Mouse (Mus musculus) CH12.LX (cell line): Measurements from ENCODE around the gene Fry. TPM values are rescaled to one million over a fixed set of nuclear protein-coding genes. Genes with fewer than 3 reads are reported as not detected.

Experiments used
- DNase-seq: peaks from one replicate; pipeline ENCODE4 v3.0.0-alpha.2; 2013; ENCODE audit errors: extremely low read depth
- H3K27ac ChIP-seq: 2 replicates; pipeline ENCODE4 v1.5.1; 2012; ENCODE audit warnings: low read depth, mild to moderate bottlenecking, control low read depth, moderate library complexity; ENCODE audit not compliant: insufficient read depth
- H3K27me3 ChIP-seq: replicated peaks from 2 replicates; pipeline ENCODE3; 2012; ENCODE audit warnings: inconsistent platforms
- H3K36me3 ChIP-seq, 2 experiments: replicated peaks in 1 of 2; 2 replicates each; pipeline versions ENCODE3 to v1.6.1; 2012; ENCODE audit warnings: inconsistent platforms in 1 of 2, low read length in 1 of 2, mild to moderate bottlenecking in 1 of 2, mixed read lengths in 1 of 2, moderate library complexity in 1 of 2; ENCODE audit not compliant: control insufficient read depth in 1 of 2, insufficient read depth in 1 of 2
- H3K4me1 ChIP-seq, 2 experiments: 2 replicates each; pipeline ENCODE4 v1.6.1; 2012; ENCODE audit warnings: inconsistent platforms in 1 of 2, moderate library complexity in 1 of 2; ENCODE audit not compliant: insufficient read depth in 2 of 2, control insufficient read depth in 1 of 2
- H3K4me2 ChIP-seq: 2 replicates; pipeline ENCODE4 v1.6.1; 2012; ENCODE audit warnings: low read depth, mild to moderate bottlenecking, control low read depth; ENCODE audit not compliant: poor library complexity, insufficient read depth, severe bottlenecking
- H3K4me3 ChIP-seq, 3 experiments: fragments of 150-350 bp in 1 of 3; sonication (generic) in 1 of 3; replicated peaks in 1 of 3; 2 replicates each; pipeline versions ENCODE3 to v1.5.1; 2011 to 2012; ENCODE audit warnings: low read depth in 2 of 3, low read length in 2 of 3, mild to moderate bottlenecking in 2 of 3, moderate library complexity in 2 of 3, control low read depth in 1 of 3, improper control_type of control experiment in 1 of 3, inconsistent platforms in 1 of 3, mixed read lengths in 1 of 3; ENCODE audit not compliant: poor library complexity in 1 of 3
- H3K79me2 ChIP-seq: replicated peaks from 2 replicates; pipeline ENCODE4 v1.6.1; 2012; ENCODE audit warnings: mild to moderate bottlenecking, moderate library complexity; ENCODE audit not compliant: control insufficient read depth, poor library complexity, insufficient read depth, severe bottlenecking; ENCODE audit errors: extremely low read depth
- H3K9ac ChIP-seq: 2 replicates; pipeline ENCODE4 v1.6.1; 2012; ENCODE audit warnings: low read depth, mild to moderate bottlenecking, control low read depth, moderate library complexity; ENCODE audit not compliant: insufficient read depth
- H3K9me3 ChIP-seq: replicated peaks from 2 replicates; pipeline ENCODE3; 2012; ENCODE audit warnings: low read length, inconsistent platforms, mixed read lengths
- CHD1 ChIP-seq: IDR thresholded peaks from 2 replicates; pipeline ENCODE4 v1.6.1; 2012; ENCODE audit warnings: low read depth, low read length, improper control_type of control experiment, inconsistent platforms
- CHD2 ChIP-seq: IDR thresholded peaks from 2 replicates; pipeline ENCODE4 v1.6.1; 2011; ENCODE audit warnings: low read length, improper control_type of control experiment
- CTCF ChIP-seq, 2 experiments: IDR thresholded peaks in 1 of 2; conservative IDR thresholded peaks in 1 of 2; 2 replicates each; pipeline ENCODE4 v1.5.1; 2011 to 2012; ENCODE audit warnings: low read depth in 2 of 2, low read length in 2 of 2, improper control_type of control experiment in 1 of 2, inconsistent platforms in 1 of 2, mild to moderate bottlenecking in 1 of 2, moderate library complexity in 1 of 2
- E2F4 ChIP-seq: IDR thresholded peaks from 2 replicates; pipeline ENCODE4 v1.6.1; 2011; ENCODE audit warnings: low read depth, low read length, improper control_type of control experiment; ENCODE audit not compliant: insufficient replicate concordance
- ELF1 ChIP-seq: IDR thresholded peaks from 2 replicates; pipeline ENCODE4 v1.6.1; 2014; ENCODE audit warnings: low read depth, mild to moderate bottlenecking, inconsistent platforms, low read length, improper control_type of control experiment
- ETS1 ChIP-seq: conservative IDR thresholded peaks from 2 replicates; pipeline ENCODE4 v1.6.1; 2012; ENCODE audit warnings: low read depth, mild to moderate bottlenecking, inconsistent platforms, low read length, improper control_type of control experiment, moderate library complexity
- GABPA ChIP-seq: IDR thresholded peaks from 2 replicates; pipeline ENCODE4 v1.6.1; 2012; ENCODE audit warnings: low read depth, low read length, improper control_type of control experiment, inconsistent platforms; ENCODE audit not compliant: insufficient replicate concordance
- HCFC1 ChIP-seq: IDR thresholded peaks from 2 replicates; pipeline ENCODE4 v1.6.1; 2012; ENCODE audit warnings: low read depth, mild to moderate bottlenecking, inconsistent platforms, low read length, improper control_type of control experiment
- JUN ChIP-seq: IDR thresholded peaks from 2 replicates; pipeline ENCODE4 v1.6.1; 2011; ENCODE audit warnings: low read depth, mild to moderate bottlenecking, low read length, improper control_type of control experiment, moderate library complexity; ENCODE audit not compliant: insufficient read depth
- MAFK ChIP-seq: IDR thresholded peaks from 2 replicates; pipeline ENCODE4 v1.6.1; 2011; ENCODE audit warnings: low read length, improper control_type of control experiment; ENCODE audit not compliant: insufficient replicate concordance
- MAX ChIP-seq: IDR thresholded peaks from 2 replicates; pipeline ENCODE4 v1.6.1; 2011; ENCODE audit warnings: low read length, improper control_type of control experiment
- MAZ ChIP-seq: IDR thresholded peaks from 2 replicates; pipeline ENCODE4 v1.6.1; 2012; ENCODE audit warnings: low read depth, mild to moderate bottlenecking, inconsistent platforms, low read length, improper control_type of control experiment, moderate library complexity
- MEF2A ChIP-seq: IDR thresholded peaks from 2 replicates; pipeline ENCODE4 v1.6.1; 2014; ENCODE audit warnings: low read depth, mild to moderate bottlenecking, inconsistent platforms, low read length, improper control_type of control experiment, borderline replicate concordance
- MYC ChIP-seq: IDR thresholded peaks from 2 replicates; pipeline ENCODE4 v1.6.1; 2011; ENCODE audit warnings: low read depth, mild to moderate bottlenecking, improper control_type of control experiment, low read length
- NELFE ChIP-seq: IDR thresholded peaks from 2 replicates; pipeline ENCODE4 v1.6.1; 2011; ENCODE audit warnings: low read depth, low read length, improper control_type of control experiment
- NRF1 ChIP-seq: IDR thresholded peaks from 2 replicates; pipeline ENCODE4 v1.6.1; 2014; ENCODE audit warnings: low read depth, mild to moderate bottlenecking, inconsistent platforms, low read length, improper control_type of control experiment, moderate library complexity
- PAX5 ChIP-seq: IDR thresholded peaks from 2 replicates; pipeline ENCODE4 v1.6.1; 2012; ENCODE audit warnings: low read length, inconsistent platforms, mixed read lengths
- POLR2A ChIP-seq: IDR thresholded peaks from 2 replicates; pipeline ENCODE4 v1.6.1; 2011; ENCODE audit warnings: low read depth, mild to moderate bottlenecking, improper control_type of control experiment, low read length
- POLR2AphosphoS2 ChIP-seq: IDR thresholded peaks from 2 replicates; pipeline ENCODE4 v1.6.1; 2011; ENCODE audit warnings: low read depth, low read length, improper control_type of control experiment
- SIN3A ChIP-seq: IDR thresholded peaks from 2 replicates; pipeline ENCODE4 v1.6.1; 2012; ENCODE audit warnings: low read length, improper control_type of control experiment, inconsistent platforms
- SMC3 ChIP-seq: IDR thresholded peaks from 2 replicates; pipeline ENCODE4 v1.6.1; 2011; ENCODE audit warnings: low read depth, low read length, improper control_type of control experiment
- TBP ChIP-seq: conservative IDR thresholded peaks from 2 replicates; pipeline ENCODE4 v1.6.1; 2011; ENCODE audit warnings: low read depth, low read length, improper control_type of control experiment
- TCF12 ChIP-seq: IDR thresholded peaks from 2 replicates; pipeline ENCODE4 v1.6.1; 2014; ENCODE audit warnings: low read depth, mild to moderate bottlenecking, inconsistent platforms, low read length, improper control_type of control experiment
- USF1 ChIP-seq: IDR thresholded peaks from 2 replicates; pipeline ENCODE4 v1.6.1; 2014; ENCODE audit warnings: low read depth, mild to moderate bottlenecking, inconsistent platforms, low read length, improper control_type of control experiment
- USF2 ChIP-seq: conservative IDR thresholded peaks from 2 replicates; pipeline ENCODE4 v1.6.1; 2011; ENCODE audit warnings: low read depth, low read length, improper control_type of control experiment
- ZC3H11A ChIP-seq: IDR thresholded peaks from 2 replicates; pipeline ENCODE4 v1.6.1; 2012; ENCODE audit warnings: low read depth, mild to moderate bottlenecking, inconsistent platforms, low read length, improper control_type of control experiment
- ZMIZ1 ChIP-seq: IDR thresholded peaks from 2 replicates; pipeline ENCODE4 v1.6.1; 2012; ENCODE audit warnings: low read depth, mild to moderate bottlenecking, inconsistent platforms, low read length, improper control_type of control experiment
- ZNF384 ChIP-seq: IDR thresholded peaks from 2 replicates; pipeline ENCODE4 v1.6.1; 2012; ENCODE audit warnings: low read depth, low read length, improper control_type of control experiment, inconsistent platforms
- dilution Hi-C: fragments of 300-500 bp; cut with MboI; formaldehyde crosslinking; loops from 2 replicates; pipeline ENCODE4 v1.14.3; 2020; ENCODE audit warnings: low sequenced_read_pairs; ENCODE audit not compliant: extremely low pct_unique_long_range_greater_than_20kb, extremely low pct_ligation_motif_present
- in situ Hi-C: fragments of 300-500 bp; cut with MboI; formaldehyde crosslinking; loops from 3 replicates; pipeline ENCODE4 v1.14.3; 2019; ENCODE audit warnings: low sequenced_read_pairs, low pct_ligation_motif_present, low pct_unique_long_range_greater_than_20kb, mixed read lengths
- polyA plus RNA-seq: library from polyadenylated mRNA; unstranded; fragments of >175 nt; gene quantifications from 2 replicates; pipeline ENCODE4 v1.2.1, GENCODE M21; 2012; ENCODE audit warnings: low read depth; ENCODE audit not compliant: insufficient read length
- total RNA-seq, 2 experiments: library from RNA; depleted of rRNA; stranded (reverse); fragments of 300-350 nt in 1 of 2; fragments of >200 nt in 1 of 2; gene quantifications; 2 replicates each; pipeline ENCODE4 v1.2.3; 2012 to 2014

Fry gene
- total and polyA plus RNA-seq, 3 experiments, result 0.34 to 0.80 (median 0.34) TPM

DNA sequence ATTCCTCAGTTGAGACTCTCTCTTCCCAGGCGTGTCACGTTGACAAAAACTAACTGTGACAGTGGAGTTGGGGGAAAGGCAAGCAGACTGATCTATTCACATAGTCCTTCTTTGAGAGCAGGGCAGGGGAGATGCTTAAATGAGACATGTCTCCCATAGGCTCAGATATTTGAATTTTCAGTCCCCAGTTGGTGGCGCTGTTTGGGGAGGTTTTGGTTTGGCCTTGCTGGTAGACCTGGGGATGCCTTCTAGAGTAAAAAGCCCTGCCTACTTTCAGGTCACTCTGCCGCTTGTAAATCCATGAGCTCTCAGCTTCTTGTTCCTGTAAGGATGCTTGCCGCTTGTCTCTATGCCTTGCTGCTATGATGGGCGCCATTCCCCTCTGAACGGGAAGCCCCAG, 163.6 kb downstream of the Fry start:
- no peak for TF ChIP-seq ZMIZ1
- no peak for TF ChIP-seq HCFC1
- no peak for TF ChIP-seq PAX5
- no peak for TF ChIP-seq POLR2A
- TF ChIP-seq JUN, result no peak
- TF ChIP-seq SMC3, result no peak
- TF ChIP-seq CHD1, result no peak
- no peak for TF ChIP-seq CHD2
- TF ChIP-seq ZNF384, result no peak
- TF ChIP-seq E2F4, result no peak
- TF ChIP-seq ETS1, result no peak
- TF ChIP-seq MEF2A, result no peak
- no peak for TF ChIP-seq CTCF (conservative IDR thresholded peaks at IDR 0.05 in 1 of 2, IDR thresholded peaks at IDR 0.05 in 1 of 2; ENCODE audit: low read depth in 2 of 2, low read length in 2 of 2)
- no peak for TF ChIP-seq USF2
- TF ChIP-seq USF1, result no peak
- TF ChIP-seq MAFK, result no peak
- no peak for TF ChIP-seq TCF12
- TF ChIP-seq NRF1, result no peak
- TF ChIP-seq MYC, result no peak
- Histone ChIP-seq H3K9me3 (peaks cover 35% of the 10 kb centered on the region), H3K9ac (no peak overlapping the region), H3K27ac (no peak overlapping the region), H3K4me1 (no peaks in the 10 kb centered on the region), H3K27me3 (no peaks in the 10 kb centered on the region), H3K36me3 (no peaks in the 10 kb centered on the region), H3K4me3 (no peak overlapping the region), H3K79me2 (no peaks in the 10 kb centered on the region), H3K4me2 (no peak overlapping the region)
- DNase-seq, result no peak
- in situ Hi-C loops, result no loop called here
- dilution Hi-C loops, result no loop called here

DNA sequence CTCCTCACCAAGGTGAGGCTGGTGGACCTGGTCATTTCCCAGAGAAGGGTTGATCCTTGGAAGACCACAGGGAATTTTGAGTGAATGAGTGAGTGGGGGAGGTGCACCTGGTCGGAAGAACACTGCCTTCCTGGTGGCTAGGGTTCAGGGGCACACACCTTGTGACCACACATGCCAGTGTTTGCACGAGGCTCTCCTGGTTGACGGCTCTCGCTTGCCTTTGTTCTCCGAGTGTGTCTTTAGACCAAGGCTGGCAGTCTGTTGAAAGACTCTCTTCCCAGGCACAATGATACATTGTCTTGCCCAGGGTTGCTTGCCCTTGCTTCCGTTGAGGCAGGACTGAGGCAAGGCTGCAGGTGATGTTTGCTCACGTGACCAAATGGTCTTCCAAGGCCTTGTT, 169.5 kb downstream of the Fry start:
- in situ Hi-C loops (no loop called here), dilution Hi-C loops (no loop called here)
- Histone ChIP-seq H3K4me3 (no peak overlapping the region), H3K9ac (no peak overlapping the region), H3K4me2 (no peak overlapping the region)
- TF ChIP-seq ZNF384 (no peak), MAX (no peak), E2F4 (no peak), GABPA (no peak), SIN3A (no peak), TBP (no peak), MYC (no peak), POLR2AphosphoS2 (no peak), ZMIZ1 (no peak), ELF1 (no peak), ZC3H11A (no peak), MAZ (no peak), MEF2A (no peak), NELFE (no peak)
- TF ChIP-seq, all 38 proteins: peak for 0
- no peaks in the 10 kb centered on the region for H3K27me3 ChIP-seq
- no peak for DNase-seq
- no peak overlapping the region for H3K27ac ChIP-seq
- peaks cover 0 to 10% of the 10 kb centered on the region in 2 experiments; a peak in 1 of 4 replicates for H3K4me1 ChIP-seq
- H3K79me2 ChIP-seq, result no peaks in the 10 kb centered on the region
- H3K36me3 ChIP-seq, result no peaks in the 10 kb centered on the region
- H3K9me3 ChIP-seq, result peaks cover 42% of the 10 kb centered on the region
